Mouse (Mus musculus): ENCODE data around the gene Bax. TPM values are rescaled to one million over a fixed set of nuclear protein-coding genes. Genes with fewer than 3 reads are reported as not detected.
A peak's percentile ranks its signal among the peaks of the same experiment; 100 is the strongest.
"Not testable (repeated sequence)": the region's sequence is repeated elsewhere in the genome, so short reads cannot be mapped to it uniquely, and the experiment has no call there.

Gene Bax
- total RNA-seq, 2 experiments from 2014 or later, result 20.1 to 22.4 TPM

- intact Hi-C loops (cut with DNase I; ENCODE audit: low total_unique reads), result no loop called here
- DNase-seq, result no peak
Observed at GRCm38 (mm10) chr7:45486158-45486557, 19.5 kb upstream of the Bax start.

- intact Hi-C loops (cut with DNase I; ENCODE audit: low total_unique reads), result not testable (repeated sequence)
Observed at GRCm38 (mm10) chr7:45484985-45485384, 18.3 kb upstream of the Bax start.

GRCm38 (mm10) chr7:45482166-45482565, 15.5 kb upstream of the Bax start:
- intact Hi-C loops (cut with DNase I; ENCODE audit: low total_unique reads), result no loop called here
- no peak for DNase-seq

More at GRCm38 (mm10) chr7:45484985-45485384, 18.3 kb upstream of the Bax start:
- not testable (repeated sequence) for DNase-seq

- DNase-seq, result peak; percentile 49
- intact Hi-C loops (cut with DNase I; ENCODE audit: low total_unique reads), result no loop called here
Observed at GRCm38 (mm10) chr7:45481374-45481927, 14.8 kb upstream of the Bax start, which contains the start of gene Tulp2. Gene Tulp2 (plus strand): TSS chr7:45481877.

- DNase-seq; intact Hi-C loops (cut with DNase I; ENCODE audit: low total_unique reads): not testable (repeated sequence)
Observed at GRCm38 (mm10) chr7:45480310-45480709, 13.6 kb upstream of the Bax start.

GRCm38 (mm10) chr7:45478774-45479173, 12.1 kb upstream of the Bax start:
- intact Hi-C loops (cut with DNase I; ENCODE audit: low total_unique reads), result loop anchor here (5.0 kb wide), 1 partner anchor 84 kb away; no protein-coding TSS in a partner anchor
- no peak for DNase-seq

- DNase-seq, result peak; percentile 51
- intact Hi-C loops (cut with DNase I; ENCODE audit: low total_unique reads), result loop anchor here (5.0 kb wide), 1 partner anchor 85 kb away; no protein-coding TSS in a partner anchor
Observed at GRCm38 (mm10) chr7:45477003-45477402, 10.3 kb upstream of the Bax start.

- DNase-seq, result no peak
- intact Hi-C loops (cut with DNase I; ENCODE audit: low total_unique reads), result loop anchor here (5.0 kb wide), 1 partner anchor 86 kb away; no protein-coding TSS in a partner anchor
Observed at GRCm38 (mm10) chr7:45476453-45476852, 9.8 kb upstream of the Bax start.

GRCm38 (mm10) chr7:45475291-45475969, 8.7 kb upstream of the Bax start:
- DNase-seq, result no peak
- intact Hi-C loops (cut with DNase I; ENCODE audit: low total_unique reads), result loop anchor here (5.0 kb wide), 1 partner anchor 87 kb away; no protein-coding TSS in a partner anchor

- intact Hi-C loops (cut with DNase I; ENCODE audit: low total_unique reads), result no loop called here
- peak; percentile 66 for DNase-seq
Observed at GRCm38 (mm10) chr7:45470869-45471268, 4.2 kb upstream of the Bax start.

- no peak for DNase-seq
- intact Hi-C loops (cut with DNase I; ENCODE audit: low total_unique reads), result no loop called here
Observed at GRCm38 (mm10) chr7:45467090-45467670, 482 bp upstream of the Bax start.

GRCm38 (mm10) chr7:45465549-45465948, 1.1 kb downstream of the Bax start:
- intact Hi-C loops (cut with DNase I; ENCODE audit: low total_unique reads), result no loop called here
- DNase-seq, result no peak

GRCm38 (mm10) chr7:45465112-45465511, 1.6 kb downstream of the Bax start:
- intact Hi-C loops (cut with DNase I; ENCODE audit: low total_unique reads), result no loop called here
- DNase-seq, result no peak

GRCm38 (mm10) chr7:45463987-45464778, 2.5 kb downstream of the Bax start:
- intact Hi-C loops (cut with DNase I; ENCODE audit: low total_unique reads), result no loop called here
- DNase-seq, result no peak

- intact Hi-C loops (cut with DNase I; ENCODE audit: low total_unique reads); DNase-seq: not testable (repeated sequence)
Observed at GRCm38 (mm10) chr7:45462868-45463267, 3.8 kb downstream of the Bax start.

- DNase-seq, result no peak
- intact Hi-C loops (cut with DNase I; ENCODE audit: low total_unique reads), result no loop called here
Observed at GRCm38 (mm10) chr7:45462325-45462724, 4.4 kb downstream of the Bax start.

- DNase-seq, result no peak
- intact Hi-C loops (cut with DNase I; ENCODE audit: low total_unique reads), result no loop called here
Observed at GRCm38 (mm10) chr7:45461781-45462180, 4.9 kb downstream of the Bax start.

- intact Hi-C loops (cut with DNase I; ENCODE audit: low total_unique reads), result no loop called here
- peak; percentile 17 for DNase-seq
Observed at GRCm38 (mm10) chr7:45461326-45461725, 5.4 kb downstream of the Bax start.

- DNase-seq, result peak; percentile 69
Observed at GRCm38 (mm10) chr7:45460860-45461314, 5.8 kb downstream of the Bax start.

GRCm38 (mm10) chr7:45460377-45460776, 6.3 kb downstream of the Bax start:
- intact Hi-C loops (cut with DNase I; ENCODE audit: low total_unique reads), result no loop called here
- no peak for DNase-seq

More at GRCm38 (mm10) chr7:45460860-45461314, 5.8 kb downstream of the Bax start:
- intact Hi-C loops (cut with DNase I; ENCODE audit: low total_unique reads), result no loop called here
